Mouse (Mus musculus) embryonic fibroblast, embryonic 13.5 days (primary cell): ENCODE results near the gene Eml6.

Source experiments
- CTCF ChIP-seq: IDR thresholded peaks from 2 replicates; pipeline ENCODE4 v1.5.1; 2011; ENCODE audit warnings: mild to moderate bottlenecking, control low read depth, low read length, moderate library complexity, borderline replicate concordance; ENCODE audit not compliant: insufficient read depth
- POLR2A ChIP-seq: IDR thresholded peaks from 2 replicates; pipeline ENCODE4 v1.6.1; 2011; ENCODE audit warnings: low read depth, mild to moderate bottlenecking, control low read depth, low read length, moderate library complexity

DNA sequence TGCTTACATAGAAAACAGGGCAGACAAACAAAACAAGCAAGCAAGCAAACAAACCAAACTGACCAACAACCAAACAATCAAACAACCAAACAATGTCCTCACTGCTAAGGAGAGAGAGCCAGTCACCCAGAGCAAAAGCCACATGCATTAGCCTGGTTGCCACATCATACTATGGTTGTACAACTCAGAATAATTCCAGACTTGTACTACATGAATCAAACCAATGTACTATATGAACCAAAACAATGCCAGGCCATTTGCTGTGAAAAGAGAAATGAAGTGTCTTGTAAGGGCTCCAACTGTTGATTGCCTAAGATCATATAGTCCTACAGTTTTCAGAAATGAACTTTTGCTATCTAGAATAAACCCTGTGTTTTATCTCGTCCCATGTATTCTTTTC is 237.3 kb downstream of the Eml6 start:
- TF ChIP-seq CTCF = no peak
- TF ChIP-seq POLR2A = no peak
